Mouse (Mus musculus): ENCODE data around the gene Gm20388. TPM values are rescaled to one million over a fixed set of nuclear protein-coding genes. Genes with fewer than 3 reads are reported as not detected.

Gene Gm20388
- polyA plus RNA-seq, 1 experiment from 2014 or later: 5.5 TPM

GRCm38 (mm10) chr8:122901892-122902515, 2991.4 kb downstream of the Gm20388 start:
- ATAC-seq (ENCODE audit: borderline replicate concordance, extremely low read depth, low FRiP score, low TSS enrichment): no peak
- Histone ChIP-seq H3K36me3 (peaks cover 26% of the 10 kb centered on the region), H3K27me3 (no peaks in the 10 kb centered on the region), H3K4me2 (no peak overlapping the region), H3K9ac (no peak overlapping the region), H3K9me3 (no peaks in the 10 kb centered on the region), H3K4me3 (no peak overlapping the region), H3K27ac (no peak overlapping the region), H3K4me1 (peaks cover 9% of the 10 kb centered on the region)
- 83% methylated on average over 8 of the region's 8 CpGs for WGBS

GRCm38 (mm10) chr8:122902581-122902980, 2991.9 kb downstream of the Gm20388 start:
- Histone ChIP-seq H3K27me3 (no peaks in the 10 kb centered on the region), H3K4me3 (no peak overlapping the region), H3K4me2 (no peak overlapping the region), H3K27ac (no peak overlapping the region), H3K36me3 (peaks cover 23% of the 10 kb centered on the region), H3K9me3 (no peaks in the 10 kb centered on the region), H3K9ac (no peak overlapping the region), H3K4me1 (peaks cover 9% of the 10 kb centered on the region)
- no peak for ATAC-seq (ENCODE audit: borderline replicate concordance, extremely low read depth, low FRiP score, low TSS enrichment)
- WGBS: 71% methylated on average over 3 of the region's 3 CpGs

- no peak overlapping the region for H3K4me3 ChIP-seq
- WGBS: 77% methylated on average over 5 of the region's 5 CpGs
- no peak overlapping the region for H3K4me2 ChIP-seq
- H3K36me3 ChIP-seq: peaks cover 23% of the 10 kb centered on the region
- peaks cover 9% of the 10 kb centered on the region for H3K4me1 ChIP-seq
- no peak overlapping the region for H3K9ac ChIP-seq
- no peaks in the 10 kb centered on the region for H3K27me3 ChIP-seq
- H3K27ac ChIP-seq: no peak overlapping the region
- ATAC-seq (ENCODE audit: borderline replicate concordance, extremely low read depth, low FRiP score, low TSS enrichment): no peak
- H3K9me3 ChIP-seq: no peaks in the 10 kb centered on the region
Observed at GRCm38 (mm10) chr8:122903002-122903401, 2992.4 kb downstream of the Gm20388 start.

GRCm38 (mm10) chr8:122904496-122904895, 2993.9 kb downstream of the Gm20388 start:
- no peak for ATAC-seq (ENCODE audit: borderline replicate concordance, extremely low read depth, low FRiP score, low TSS enrichment)
- Histone ChIP-seq H3K9me3 (no peaks in the 10 kb centered on the region), H3K27me3 (no peaks in the 10 kb centered on the region), H3K4me2 (no peak overlapping the region), H3K36me3 (peaks cover 20% of the 10 kb centered on the region), H3K4me1 (peaks cover 9% of the 10 kb centered on the region), H3K9ac (no peak overlapping the region), H3K4me3 (no peak overlapping the region), H3K27ac (no peak overlapping the region)
- WGBS: 94% methylated on average over 11 of the region's 11 CpGs

- ATAC-seq (ENCODE audit: borderline replicate concordance, extremely low read depth, low FRiP score, low TSS enrichment): no peak
- WGBS: 94% methylated on average over 4 of the region's 4 CpGs
- H3K9ac ChIP-seq: no peak overlapping the region
- H3K27ac ChIP-seq: no peak overlapping the region
- H3K4me1 ChIP-seq: peaks cover 9% of the 10 kb centered on the region
- no peak overlapping the region for H3K4me2 ChIP-seq
- no peaks in the 10 kb centered on the region for H3K27me3 ChIP-seq
- no peak overlapping the region for H3K4me3 ChIP-seq
- H3K36me3 ChIP-seq: peaks cover 14% of the 10 kb centered on the region
- no peaks in the 10 kb centered on the region for H3K9me3 ChIP-seq
Observed at GRCm38 (mm10) chr8:122905346-122905745, 2994.7 kb downstream of the Gm20388 start.

GRCm38 (mm10) chr8:122906463-122907021, 2995.9 kb downstream of the Gm20388 start:
- Histone ChIP-seq H3K9me3 (no peaks in the 10 kb centered on the region), H3K4me1 (peaks cover 9% of the 10 kb centered on the region), H3K4me3 (no peak overlapping the region), H3K27ac (no peak overlapping the region), H3K36me3 (peaks cover 14% of the 10 kb centered on the region), H3K9ac (no peak overlapping the region), H3K4me2 (no peak overlapping the region), H3K27me3 (no peaks in the 10 kb centered on the region)
- 19% methylated on average over 6 of the region's 6 CpGs for WGBS
- peak; percentile 69 for ATAC-seq (ENCODE audit: borderline replicate concordance, extremely low read depth, low FRiP score, low TSS enrichment)

GRCm38 (mm10) chr8:122912150-122912549, 3001.5 kb downstream of the Gm20388 start:
- Histone ChIP-seq H3K27me3 (no peaks in the 10 kb centered on the region), H3K27ac (no peak overlapping the region), H3K4me1 (peaks cover under 1% of the 10 kb centered on the region; the same call in 1 of the 2 replicates), H3K36me3 (peaks cover 28% of the 10 kb centered on the region), H3K9ac (no peak overlapping the region), H3K4me3 (no peak overlapping the region), H3K4me2 (no peak overlapping the region), H3K9me3 (no peaks in the 10 kb centered on the region)
- ATAC-seq (ENCODE audit: borderline replicate concordance, extremely low read depth, low FRiP score, low TSS enrichment): no peak
- 78% methylated on average over 3 of the region's 3 CpGs for WGBS

- no peak for ATAC-seq (ENCODE audit: borderline replicate concordance, extremely low read depth, low FRiP score, low TSS enrichment)
- Histone ChIP-seq H3K27ac (no peak overlapping the region), H3K4me3 (no peak overlapping the region), H3K4me2 (no peak overlapping the region), H3K4me1 (peaks cover 7% of the 10 kb centered on the region), H3K9me3 (no peaks in the 10 kb centered on the region), H3K36me3 (peaks cover 22% of the 10 kb centered on the region), H3K9ac (no peak overlapping the region), H3K27me3 (no peaks in the 10 kb centered on the region)
- WGBS: 85% methylated on average over 4 of the region's 4 CpGs
Observed at GRCm38 (mm10) chr8:122912871-122913270, 3002.2 kb downstream of the Gm20388 start.

GRCm38 (mm10) chr8:122916766-122917165, 3006.1 kb downstream of the Gm20388 start:
- ATAC-seq (ENCODE audit: borderline replicate concordance, extremely low read depth, low FRiP score, low TSS enrichment): no peak
- Histone ChIP-seq H3K4me3 (no peak overlapping the region), H3K27ac (no peak overlapping the region), H3K36me3 (peaks cover 14% of the 10 kb centered on the region), H3K4me1 (peaks cover 18% of the 10 kb centered on the region), H3K9me3 (no peaks in the 10 kb centered on the region), H3K9ac (no peak overlapping the region), H3K27me3 (no peaks in the 10 kb centered on the region), H3K4me2 (no peak overlapping the region)
- 63% methylated on average over 3 of the region's 3 CpGs for WGBS

- Histone ChIP-seq H3K4me1 (peaks cover 18% of the 10 kb centered on the region), H3K36me3 (peaks cover 14% of the 10 kb centered on the region), H3K9ac (no peak overlapping the region), H3K27me3 (no peaks in the 10 kb centered on the region), H3K4me3 (no peak overlapping the region), H3K4me2 (no peak overlapping the region), H3K27ac (0 out of 2 replicates have a peak overlapping the region, but pooled peaks have one; percentile 25), H3K9me3 (no peaks in the 10 kb centered on the region)
- 50% methylated on average over 11 of the region's 11 CpGs for WGBS
- peak; percentile 42; the same call in 1 of the 2 replicates for ATAC-seq (ENCODE audit: borderline replicate concordance, extremely low read depth, low FRiP score, low TSS enrichment)
Observed at GRCm38 (mm10) chr8:122917531-122918392, 3007.1 kb downstream of the Gm20388 start.

- no peak overlapping the region for H3K4me2 ChIP-seq
- WGBS: 69% methylated on average over 7 of the region's 7 CpGs
Observed at GRCm38 (mm10) chr8:122918438-122919107, 3007.9 kb downstream of the Gm20388 start.

More at GRCm38 (mm10) chr8:122918438-122919107, 3007.9 kb downstream of the Gm20388 start:
- Histone ChIP-seq H3K27me3 (no peaks in the 10 kb centered on the region), H3K9me3 (no peaks in the 10 kb centered on the region), H3K9ac (no peak overlapping the region), H3K36me3 (peaks cover 14% of the 10 kb centered on the region), H3K27ac (no peak overlapping the region), H3K4me3 (no peak overlapping the region), H3K4me1 (peaks cover 18% of the 10 kb centered on the region)
- no peak for ATAC-seq (ENCODE audit: borderline replicate concordance, extremely low read depth, low FRiP score, low TSS enrichment)

All from lung, embryonic 15.5 days (tissue).